Mouse (Mus musculus) lung, adult 2 months (tissue): Measurements from ENCODE around the gene Rassf7.

Experiments used
- CTCF ChIP-seq: fragments of 200-500 bp; IDR thresholded peaks from 2 replicates; pipeline ENCODE4 v1.5.1; 2011; ENCODE audit warnings: mild to moderate bottlenecking, low read length, control low read depth; ENCODE audit not compliant: insufficient read depth
- POLR2A ChIP-seq: fragments of 200-500 bp; IDR thresholded peaks from 2 replicates; pipeline ENCODE4 v1.6.1; 2011; ENCODE audit warnings: low read depth, mild to moderate bottlenecking, control low read depth, low read length, borderline replicate concordance; ENCODE audit errors: extremely low read depth

DNA sequence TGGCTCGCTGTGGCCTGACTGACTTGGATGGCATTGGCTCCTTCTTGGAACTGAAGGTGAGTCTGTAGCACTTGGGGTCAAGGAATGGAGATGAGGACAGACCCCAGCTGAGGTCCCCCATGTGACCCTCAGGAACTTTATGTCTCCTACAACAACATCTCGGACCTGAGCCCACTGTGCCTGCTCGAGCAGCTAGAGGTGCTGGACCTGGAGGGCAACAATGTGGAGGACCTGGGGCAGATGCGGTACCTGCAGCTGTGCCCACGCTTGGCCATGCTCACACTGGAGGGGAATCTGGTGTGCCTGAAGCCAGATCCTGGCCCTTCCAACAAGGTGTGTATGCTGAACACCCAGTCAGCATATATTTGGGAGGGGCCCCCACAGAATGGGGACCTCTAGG lies 10.2 kb upstream of the Rassf7 start:
- TF ChIP-seq CTCF (no peak), POLR2A (no peak)
